ENCODE assay signal across 17 mouse cellular contexts in genomic region chr9:46338384-46338783, GRCm38 (mm10). TPM values are rescaled to one million over a fixed set of nuclear protein-coding genes. Genes with fewer than 3 reads are reported as not detected.
DNase-seq lines count a peak whose midpoint lies in the region; ATAC-seq and TF ChIP-seq lines count a peak whose summit lies in the region.
"Had no signal": no experiment of that assay in that cellular context is flagged by ENCODE, and none has a peak within 500 bp of the region (broad histone marks: within the 10 kb centered on the region; RNA-seq: fewer than 3 reads in every experiment).

No protein-coding gene starts in this region.

- TF ChIP-seq EP300 in CH12.LX (IDR thresholded peaks at IDR 0.05; ENCODE audit: low read length), result no peak

- in situ Hi-C loops in CH12.LX (cut with MboI; ENCODE audit: low pct_ligation_motif_present, low pct_unique_long_range_greater_than_20kb, low sequenced_read_pairs) (no loop called here), ES-E14 (cut with MboI; ENCODE audit: low sequenced_read_pairs in 2 of 2, unreplicated experiment in 2 of 2) (no loop called here)

- H3K36me3 ChIP-seq in CH12.LX (replicated peaks in 1 of 2; ENCODE audit: control insufficient read depth in 1 of 2, insufficient read depth in 1 of 2, low read length in 1 of 2) (no peaks in the 10 kb centered on the region), ES-E14 (ENCODE audit: control insufficient read depth, insufficient read depth, low read length, poor library complexity, severe bottlenecking) (no peaks in the 10 kb centered on the region)
- H3K36me3 ChIP-seq in hindbrain, embryonic 10.5 days, result no peaks in the 10 kb centered on the region
- no peaks in the 10 kb centered on the region for H3K36me3 ChIP-seq in midbrain, embryonic 13.5 days
- H3K36me3 ChIP-seq: limb, embryonic 13.5 days; lung, embryonic 15.5 days had no signal

- no peaks in the 10 kb centered on the region for H3K9me3 ChIP-seq in CH12.LX (replicated peaks; ENCODE audit: low read length)
- no peaks in the 10 kb centered on the region for H3K9me3 ChIP-seq in ES-E14 (ENCODE audit: control insufficient read depth, insufficient read depth, low read depth, low read length)
- no peaks in the 10 kb centered on the region for H3K9me3 ChIP-seq in hindbrain, embryonic 10.5 days
- H3K9me3 ChIP-seq in midbrain, embryonic 13.5 days, result no peaks in the 10 kb centered on the region
- H3K9me3 ChIP-seq: limb, embryonic 13.5 days; lung, embryonic 15.5 days had no signal

- dilution Hi-C loops in CH12.LX (cut with MboI; ENCODE audit: extremely low pct_ligation_motif_present, extremely low pct_unique_long_range_greater_than_20kb, low sequenced_read_pairs), result no loop called here

- ATAC-seq in midbrain, embryonic 13.5 days, result peak; percentile 63
- ATAC-seq: CD4-positive, CD25-positive, alpha-beta regulatory T cell, adult 4 months had no signal

- 26% methylated on average over 4 of the region's 4 CpGs for WGBS in hindbrain, embryonic 10.5 days
- WGBS in midbrain, embryonic 13.5 days, result 13% methylated on average over 4 of the region's 4 CpGs

- no peak for TF ChIP-seq RAD21 in CH12.LX (IDR thresholded peaks at IDR 0.05; ENCODE audit: low read depth, low read length)

- peaks cover 19% of the 10 kb centered on the region for H3K27me3 ChIP-seq in CH12.LX (replicated peaks)
- H3K27me3 ChIP-seq in hindbrain, embryonic 10.5 days (ENCODE audit: insufficient read depth, poor library complexity, severe bottlenecking), result peaks cover 48% of the 10 kb centered on the region
- H3K27me3 ChIP-seq in midbrain, embryonic 13.5 days, result peaks cover 20% of the 10 kb centered on the region

- H3K27ac ChIP-seq in CH12.LX (ENCODE audit: insufficient read depth, low read depth), result no peak overlapping the region
- peak overlapping the region; percentile 82; the same call in 1 of the 2 replicates for H3K27ac ChIP-seq in ES-E14 (ENCODE audit: insufficient read depth, low read depth, low read length, poor library complexity, severe bottlenecking)
- H3K27ac ChIP-seq in hindbrain, embryonic 10.5 days, result peak overlapping the region; percentile 41; the same call in 1 of the 2 replicates
- peak overlapping the region; percentile 80 for H3K27ac ChIP-seq in midbrain, embryonic 13.5 days
- H3K27ac ChIP-seq: kidney, postnatal 0 days; limb, embryonic 13.5 days; lung, embryonic 15.5 days had no signal

- no peaks in the 10 kb centered on the region for H3K79me2 ChIP-seq in CH12.LX (replicated peaks; ENCODE audit: control insufficient read depth, extremely low read depth, insufficient read depth, poor library complexity, severe bottlenecking)

- 0 out of 2 replicates have a peak overlapping the region, but pooled peaks have one; percentile 22 for H3K4me2 ChIP-seq in CH12.LX (ENCODE audit: insufficient read depth, low read depth, poor library complexity, severe bottlenecking)
- H3K4me2 ChIP-seq in midbrain, embryonic 13.5 days (replicated peaks), result no peak overlapping the region
- H3K4me2 ChIP-seq: limb, embryonic 13.5 days; lung, embryonic 15.5 days had no signal

- H3K4me3 ChIP-seq in CH12.LX (replicated peaks in 1 of 3; ENCODE audit: low read depth in 2 of 3, low read length in 2 of 3, poor library complexity in 1 of 3) (no peak overlapping the region), ES-E14 (ENCODE audit: insufficient read depth in 1 of 2, low read depth in 1 of 2, low read length in 2 of 2, poor library complexity in 1 of 2, severe bottlenecking in 1 of 2) (no peak overlapping the region)
- H3K4me3 ChIP-seq in hindbrain, embryonic 10.5 days, result no peak overlapping the region
- no peak overlapping the region for H3K4me3 ChIP-seq in midbrain, embryonic 13.5 days (replicated peaks)
- H3K4me3 ChIP-seq: limb, embryonic 13.5 days; lung, embryonic 15.5 days had no signal

- H3K4me1 ChIP-seq in CH12.LX (ENCODE audit: control insufficient read depth in 1 of 2, insufficient read depth in 2 of 2), result peaks cover 0 to 24% of the 10 kb centered on the region in 2 experiments; a peak in 2 of 4 replicates
- peaks cover 10 to 30% of the 10 kb centered on the region in 2 experiments; a peak in 3 of 4 replicates for H3K4me1 ChIP-seq in ES-E14 (ENCODE audit: control insufficient read depth in 2 of 2, insufficient read depth in 2 of 2, low read length in 2 of 2, poor library complexity in 1 of 2)
- peaks cover 36% of the 10 kb centered on the region for H3K4me1 ChIP-seq in hindbrain, embryonic 10.5 days (replicated peaks)
- peaks cover 33% of the 10 kb centered on the region for H3K4me1 ChIP-seq in midbrain, embryonic 13.5 days (replicated peaks)
- H3K4me1 ChIP-seq: lung, embryonic 15.5 days had no signal

- no peak overlapping the region for H3K9ac ChIP-seq in CH12.LX (ENCODE audit: insufficient read depth, low read depth)
- H3K9ac ChIP-seq in ES-E14 (ENCODE audit: insufficient read depth, low read depth, low read length, poor library complexity, severe bottlenecking), result no peak overlapping the region
- H3K9ac ChIP-seq in midbrain, embryonic 13.5 days (replicated peaks), result no peak overlapping the region
- H3K9ac ChIP-seq: limb, embryonic 13.5 days; lung, embryonic 15.5 days had no signal

- TF ChIP-seq CTCF in CH12.LX (conservative IDR thresholded peaks at IDR 0.05 in 1 of 2, IDR thresholded peaks at IDR 0.05 in 1 of 2; ENCODE audit: low read depth in 2 of 2, low read length in 2 of 2), result no peak

- no peak for TF ChIP-seq POLR2A in CH12.LX (IDR thresholded peaks at IDR 0.05; ENCODE audit: low read depth, low read length)

- peak; percentile 8 for DNase-seq in CH12.LX (ENCODE audit: extremely low read depth)
- no peak for DNase-seq in ES-E14 (ENCODE audit: low read depth, low spot score)
- no peak for DNase-seq in hindbrain, embryonic 10.5 days (ENCODE audit: low spot score)
- no peak for DNase-seq in urinary bladder, adult 18-20 months (ENCODE audit: low spot score in 2 of 2)
- DNase-seq in lung, postnatal 14 days, result no peak
- no peak for DNase-seq in urinary bladder, postnatal 10 days (ENCODE audit: low spot score)
- DNase-seq in natural killer cell, adult 2 months (ENCODE audit: low spot score in 2 of 2), result no peak
- DNase-seq: thymus, postnatal 14 days had no signal

TF ChIP-seq in CH12.LX, 34 proteins besides CTCF, POLR2A, EP300 and RAD21 (continues in another document):
- no peak for TF ChIP-seq ZNF384 (IDR thresholded peaks at IDR 0.05; ENCODE audit: low read depth, low read length)
- TF ChIP-seq MEF2A (IDR thresholded peaks at IDR 0.05; ENCODE audit: borderline replicate concordance, low read depth, low read length), result no peak
- TF ChIP-seq MAFK (IDR thresholded peaks at IDR 0.05; ENCODE audit: insufficient replicate concordance, low read length), result no peak
- no peak for TF ChIP-seq NELFE (IDR thresholded peaks at IDR 0.05; ENCODE audit: low read depth, low read length)
- no peak for TF ChIP-seq CHD2 (IDR thresholded peaks at IDR 0.05; ENCODE audit: low read length)
- TF ChIP-seq JUND (conservative IDR thresholded peaks at IDR 0.05; ENCODE audit: low read depth, low read length), result no peak
- TF ChIP-seq IRF4 (IDR thresholded peaks at IDR 0.05; ENCODE audit: low read depth, low read length), result no peak
- no peak for TF ChIP-seq RCOR1 (conservative IDR thresholded peaks at IDR 0.05; ENCODE audit: low read depth, low read length)
- no peak for TF ChIP-seq UBTF (IDR thresholded peaks at IDR 0.05; ENCODE audit: low read depth, low read length)
- no peak for TF ChIP-seq TCF12 (IDR thresholded peaks at IDR 0.05; ENCODE audit: low read depth, low read length)
- no peak for TF ChIP-seq BHLHE40 (IDR thresholded peaks at IDR 0.05; ENCODE audit: low read depth, low read length)
- TF ChIP-seq SMC3 (IDR thresholded peaks at IDR 0.05; ENCODE audit: low read depth, low read length), result no peak
- no peak for TF ChIP-seq ELF1 (IDR thresholded peaks at IDR 0.05; ENCODE audit: low read depth, low read length)
- no peak for TF ChIP-seq KAT2A (IDR thresholded peaks at IDR 0.05; ENCODE audit: insufficient replicate concordance, low read length)
- TF ChIP-seq MAX (IDR thresholded peaks at IDR 0.05; ENCODE audit: low read length), result no peak

TF ChIP-seq in ES-E14, 5 proteins besides CTCF, POLR2A, EP300 and RAD21:
- TF ChIP-seq HCFC1 (IDR thresholded peaks at IDR 0.05; ENCODE audit: borderline replicate concordance, insufficient read depth, low read length), result no peak
- no peak for TF ChIP-seq ZNF384 (IDR thresholded peaks at IDR 0.05; ENCODE audit: low read depth, low read length)
- no peak for TF ChIP-seq CHD2 (IDR thresholded peaks at IDR 0.05; ENCODE audit: low read depth, low read length)
- no peak for TF ChIP-seq MAFK (IDR thresholded peaks at IDR 0.05; ENCODE audit: insufficient read depth, low read depth, low read length)
- TF ChIP-seq ZC3H11A (IDR thresholded peaks at IDR 0.05; ENCODE audit: borderline replicate concordance, low read depth, low read length), result no peak

RNA-seq across cellular contexts. Expression of gene 4931429L15Rik, which starts 18.6 kb away (rescaled TPM):
- not detected in 2 replicates for total RNA-seq in CH12.LX (2012; rRNA removed)
- total RNA-seq in CH12.LX (2014; rRNA removed), result not detected in 2 replicates
- not detected in 2 replicates for polyA plus RNA-seq in CH12.LX (2012; ENCODE audit: insufficient read length, low read depth)
- not detected in 2 replicates for total RNA-seq in ES-E14 (2012; rRNA removed)
- polyA plus RNA-seq in hindbrain, embryonic 10.5 days (2016; fragmentation: Nextera tagmentation; extraction: Ambion mirVana), result not detected in 2 replicates
- polyA plus RNA-seq in midbrain, embryonic 13.5 days (2015; fragmentation: Nextera tagmentation; extraction: Ambion mirVana), result 0.13 TPM in 1 of 2 replicates, not detected in the other
- total RNA-seq: adrenal gland, adult 2 months; gastrocnemius, adult 18-20 months; layer of hippocampus, postnatal 25 days; megakaryocyte-erythroid progenitor cell, adult 5-6 weeks had no signal
- polyA plus RNA-seq: adrenal gland, adult 2 months; CD4-positive, CD25-positive, alpha-beta regulatory T cell, adult 4 months; kidney, postnatal 0 days; limb, embryonic 13.5 days; lung, embryonic 15.5 days had no signal

RNA-seq across cellular contexts. Expression of gene Bud13, which starts 55.6 kb away (rescaled TPM):
- total RNA-seq in CH12.LX (2012; rRNA removed), result 15.9 and 18.8 TPM in 2 replicates
- total RNA-seq in CH12.LX (2014; rRNA removed), result 13.5 and 14.4 TPM in 2 replicates
- polyA plus RNA-seq in CH12.LX (2012; ENCODE audit: insufficient read length, low read depth), result 28.1 and 32.5 TPM in 2 replicates
- 14.3 and 21.6 TPM in 2 replicates for total RNA-seq in ES-E14 (2012; rRNA removed)
- 28.6 and 30.5 TPM in 2 replicates for polyA plus RNA-seq in hindbrain, embryonic 10.5 days (2016; fragmentation: Nextera tagmentation; extraction: Ambion mirVana)
- 19.8 and 20.7 TPM in 2 replicates for polyA plus RNA-seq in midbrain, embryonic 13.5 days (2015; fragmentation: Nextera tagmentation; extraction: Ambion mirVana)
